Mouse (Mus musculus): ENCODE results near the gene Arhgap36. TPM values are rescaled to one million over a fixed set of nuclear protein-coding genes. Genes with fewer than 3 reads are reported as not detected.

Arhgap36 gene
- polyA plus RNA-seq (2015; fragmentation: Nextera tagmentation; extraction: Ambion mirVana): 2.2 and 27.2 TPM in 2 replicates

- no peak for ATAC-seq (ENCODE audit: insufficient read depth, low FRiP score)
- H3K27me3 ChIP-seq (ENCODE audit: control insufficient read depth, insufficient read depth, low read length): no peaks in the 10 kb centered on the region
- no peaks in the 10 kb centered on the region for H3K4me1 ChIP-seq (ENCODE audit: control insufficient read depth, insufficient read depth, low read length)
- no peaks in the 10 kb centered on the region for H3K9me3 ChIP-seq (replicated peaks; ENCODE audit: control insufficient read depth, low read length)
- no peaks in the 10 kb centered on the region for H3K36me3 ChIP-seq (ENCODE audit: control insufficient read depth, insufficient read depth, low read length)
- no peak within 1 kb of the TSS for H3K4me3 ChIP-seq (replicated peaks; ENCODE audit: low read length)
- H3K27ac ChIP-seq (ENCODE audit: low read length): no peak within 1 kb of the TSS
- no peak within 1 kb of the TSS for H3K4me2 ChIP-seq (ENCODE audit: low read depth, low read length)
- H3K9ac ChIP-seq (ENCODE audit: low read length): no peak within 1 kb of the TSS
- WGBS: 47% methylated on average over 6 of the region's 6 CpGs
These were observed at the start of gene Arhgap36 for GRCm38 (mm10) chrX:49463442-49463970. Gene Arhgap36, plus strand, starts transcription at chrX:49463945.

GRCm38 (mm10) chrX:49457781-49458180 lies 6.0 kb upstream of the Arhgap36 start:
- H3K9ac ChIP-seq (ENCODE audit: low read length): no peak overlapping the region
- no peak overlapping the region for H3K27ac ChIP-seq (ENCODE audit: low read length)
- 51% methylated on average over 10 of the region's 10 CpGs for WGBS
- H3K4me3 ChIP-seq (replicated peaks; ENCODE audit: low read length): no peak overlapping the region
- no peaks in the 10 kb centered on the region for H3K36me3 ChIP-seq (ENCODE audit: control insufficient read depth, insufficient read depth, low read length)
- no peak for ATAC-seq (ENCODE audit: insufficient read depth, low FRiP score)
- H3K27me3 ChIP-seq (ENCODE audit: control insufficient read depth, insufficient read depth, low read length): no peaks in the 10 kb centered on the region
- H3K9me3 ChIP-seq (replicated peaks; ENCODE audit: control insufficient read depth, low read length): no peaks in the 10 kb centered on the region
- no peaks in the 10 kb centered on the region for H3K4me1 ChIP-seq (ENCODE audit: control insufficient read depth, insufficient read depth, low read length)
- H3K4me2 ChIP-seq (ENCODE audit: low read depth, low read length): no peak overlapping the region

- Histone ChIP-seq H3K9ac (ENCODE audit: low read length) (peak overlapping the region; percentile 26; the same call in 1 of the 2 replicates), H3K4me3 (replicated peaks; ENCODE audit: low read length) (peak overlapping the region; percentile 41)
- 16% methylated on average over 32 of the region's 34 CpGs for WGBS
These were observed 6.7 kb downstream of the Arhgap36 start for GRCm38 (mm10) chrX:49470287-49471054.

GRCm38 (mm10) chrX:49479968-49480809 lies 16.4 kb downstream of the Arhgap36 start:
- ATAC-seq (ENCODE audit: insufficient read depth, low FRiP score): no peak
- Histone ChIP-seq H3K4me2 (ENCODE audit: low read depth, low read length) (peak overlapping the region; percentile 55), H3K27me3 (ENCODE audit: control insufficient read depth, insufficient read depth, low read length) (no peaks in the 10 kb centered on the region; the same call in 1 of the 2 replicates), H3K4me1 (ENCODE audit: control insufficient read depth, insufficient read depth, low read length) (no peaks in the 10 kb centered on the region), H3K36me3 (ENCODE audit: control insufficient read depth, insufficient read depth, low read length) (no peaks in the 10 kb centered on the region), H3K4me3 (replicated peaks; ENCODE audit: low read length) (peak overlapping the region; percentile 38), H3K9me3 (replicated peaks; ENCODE audit: control insufficient read depth, low read length) (no peaks in the 10 kb centered on the region), H3K9ac (ENCODE audit: low read length) (no peak overlapping the region), H3K27ac (ENCODE audit: low read length) (no peak overlapping the region)
- 16% methylated on average over 26 of the region's 29 CpGs for WGBS

More at GRCm38 (mm10) chrX:49470287-49471054, 6.7 kb downstream of the Arhgap36 start:
- H3K4me1 ChIP-seq (ENCODE audit: control insufficient read depth, insufficient read depth, low read length): no peaks in the 10 kb centered on the region
- H3K36me3 ChIP-seq (ENCODE audit: control insufficient read depth, insufficient read depth, low read length): no peaks in the 10 kb centered on the region
- H3K27ac ChIP-seq (ENCODE audit: low read length): no peak overlapping the region
- H3K9me3 ChIP-seq (replicated peaks; ENCODE audit: control insufficient read depth, low read length): no peaks in the 10 kb centered on the region
- peak; percentile 64; the same call in 1 of the 2 replicates for ATAC-seq (ENCODE audit: insufficient read depth, low FRiP score)
- peak overlapping the region; percentile 51 for H3K4me2 ChIP-seq (ENCODE audit: low read depth, low read length)
- no peaks in the 10 kb centered on the region; the same call in 1 of the 2 replicates for H3K27me3 ChIP-seq (ENCODE audit: control insufficient read depth, insufficient read depth, low read length)

- ATAC-seq (ENCODE audit: insufficient read depth, low FRiP score): no peak
- peak overlapping the region; percentile 55 for H3K4me2 ChIP-seq (ENCODE audit: low read depth, low read length)
- H3K27ac ChIP-seq (ENCODE audit: low read length): no peak overlapping the region
- H3K4me1 ChIP-seq (ENCODE audit: control insufficient read depth, insufficient read depth, low read length): no peaks in the 10 kb centered on the region
- peak overlapping the region; percentile 38 for H3K4me3 ChIP-seq (replicated peaks; ENCODE audit: low read length)
- no peaks in the 10 kb centered on the region for H3K36me3 ChIP-seq (ENCODE audit: control insufficient read depth, insufficient read depth, low read length)
- 13% methylated on average over 12 of the region's 12 CpGs for WGBS
- H3K9ac ChIP-seq (ENCODE audit: low read length): no peak overlapping the region
- H3K27me3 ChIP-seq (ENCODE audit: control insufficient read depth, insufficient read depth, low read length): no peaks in the 10 kb centered on the region; the same call in 1 of the 2 replicates
- no peaks in the 10 kb centered on the region for H3K9me3 ChIP-seq (replicated peaks; ENCODE audit: control insufficient read depth, low read length)
These were observed 17.1 kb downstream of the Arhgap36 start for GRCm38 (mm10) chrX:49480846-49481245.

GRCm38 (mm10) chrX:49489141-49489540 lies 25.4 kb downstream of the Arhgap36 start:
- Histone ChIP-seq H3K27ac (ENCODE audit: low read length) (no peak overlapping the region), H3K4me3 (replicated peaks; ENCODE audit: low read length) (no peak overlapping the region), H3K4me1 (ENCODE audit: control insufficient read depth, insufficient read depth, low read length) (no peaks in the 10 kb centered on the region), H3K9ac (ENCODE audit: low read length) (no peak overlapping the region), H3K36me3 (ENCODE audit: control insufficient read depth, insufficient read depth, low read length) (no peaks in the 10 kb centered on the region), H3K9me3 (replicated peaks; ENCODE audit: control insufficient read depth, low read length) (no peaks in the 10 kb centered on the region), H3K4me2 (ENCODE audit: low read depth, low read length) (no peak overlapping the region), H3K27me3 (ENCODE audit: control insufficient read depth, insufficient read depth, low read length) (peaks cover 10% of the 10 kb centered on the region)
- no peak for ATAC-seq (ENCODE audit: insufficient read depth, low FRiP score)
- 80% methylated on average over 5 of the region's 5 CpGs for WGBS

- no peaks in the 10 kb centered on the region for H3K36me3 ChIP-seq (ENCODE audit: control insufficient read depth, insufficient read depth, low read length)
- WGBS: 16% methylated on average over 45 of the region's 46 CpGs
- peak overlapping the region; percentile 27 for H3K4me3 ChIP-seq (replicated peaks; ENCODE audit: low read length)
- no peaks in the 10 kb centered on the region for H3K4me1 ChIP-seq (ENCODE audit: control insufficient read depth, insufficient read depth, low read length)
- H3K4me2 ChIP-seq (ENCODE audit: low read depth, low read length): peak overlapping the region; percentile 51
- ATAC-seq (ENCODE audit: insufficient read depth, low FRiP score): no peak
- peaks cover 23% of the 10 kb centered on the region for H3K27me3 ChIP-seq (ENCODE audit: control insufficient read depth, insufficient read depth, low read length)
- no peak overlapping the region for H3K27ac ChIP-seq (ENCODE audit: low read length)
- H3K9me3 ChIP-seq (replicated peaks; ENCODE audit: control insufficient read depth, low read length): no peaks in the 10 kb centered on the region
- H3K9ac ChIP-seq (ENCODE audit: low read length): no peak overlapping the region
These were observed 30.1 kb downstream of the Arhgap36 start for GRCm38 (mm10) chrX:49493739-49494449.
